Mouse (Mus musculus): ENCODE measurements around the gene Pcdh19.

Gene Pcdh19

DNA sequence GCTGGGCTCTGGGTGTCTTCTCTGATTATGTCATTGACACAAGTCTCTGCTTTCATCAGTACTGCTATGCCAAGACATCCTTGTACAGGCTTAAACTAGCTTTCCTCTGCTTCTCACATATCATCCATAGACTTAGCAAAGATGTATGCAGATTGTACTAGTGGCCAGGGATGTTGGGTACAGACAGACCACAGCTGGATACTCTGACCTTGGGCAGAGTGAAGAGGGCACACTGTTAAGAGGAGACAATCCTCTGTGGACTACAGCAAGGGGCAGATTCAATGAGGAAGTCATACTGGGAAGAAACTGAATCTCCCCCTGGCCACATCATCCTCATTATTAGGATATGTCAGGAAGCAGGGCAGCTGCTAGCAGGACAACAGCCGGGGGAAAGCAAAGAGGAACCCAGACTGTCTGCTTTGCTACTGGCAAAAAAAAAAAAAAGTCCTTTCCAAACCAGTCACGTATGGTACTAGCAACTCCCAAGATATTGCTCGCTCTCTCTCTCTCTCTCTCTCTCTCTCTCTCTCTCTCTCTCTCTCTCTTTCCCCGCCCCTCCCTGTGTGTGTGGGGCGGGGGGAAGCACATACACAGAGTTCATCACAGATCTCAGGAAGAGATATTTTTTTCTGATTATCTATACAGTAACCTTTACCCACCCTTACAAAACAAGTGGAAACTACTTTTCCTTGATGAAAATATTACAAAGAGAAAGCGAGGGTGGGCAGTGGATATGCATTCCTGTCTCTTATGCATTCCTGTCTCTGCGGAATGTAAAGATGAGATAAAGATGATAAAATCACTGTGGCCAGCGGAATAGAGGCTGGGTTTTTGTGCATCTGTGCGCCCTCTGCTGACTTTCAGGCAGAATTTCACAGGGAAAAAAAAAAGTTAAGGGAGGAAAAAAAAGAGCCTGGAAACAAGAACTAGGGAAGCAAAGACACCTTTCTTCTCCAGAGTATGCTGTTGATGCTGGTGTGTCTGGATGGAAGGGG lies 31.2 kb downstream of the Pcdh19 start:
- DNase-seq (ENCODE audit: inconsistent ontology term) = peak; percentile 34

DNA sequence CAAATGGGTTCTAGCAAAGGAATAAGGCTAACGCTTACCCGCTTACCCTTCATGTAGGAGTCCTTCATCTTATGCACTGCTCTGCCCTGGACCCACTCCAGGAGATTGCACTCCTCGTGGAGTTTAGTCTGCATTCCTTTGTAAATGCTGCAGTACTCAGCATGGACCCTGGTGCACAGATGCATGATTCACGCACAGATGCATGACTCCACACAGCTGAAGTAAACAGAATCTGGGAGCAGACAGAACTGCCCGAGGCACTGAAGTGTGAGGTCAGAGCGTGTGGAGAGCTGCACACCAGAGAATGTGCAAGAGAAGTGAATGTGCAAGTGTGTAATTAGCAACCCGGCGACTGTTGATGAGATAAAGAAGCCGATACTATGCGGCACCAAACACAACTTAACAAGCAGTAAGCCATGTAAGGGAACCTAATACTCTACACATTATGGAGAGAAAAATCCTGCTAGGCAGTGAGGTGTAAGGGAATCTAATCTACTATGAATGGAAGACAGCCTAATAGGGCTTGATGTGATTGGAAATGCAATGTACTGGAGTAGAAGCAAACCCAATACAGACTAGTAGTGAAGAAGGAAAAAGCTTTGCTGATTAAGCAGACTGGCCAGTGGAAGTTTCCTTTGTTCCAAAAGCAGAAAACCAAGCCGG lies 32.8 kb downstream of the Pcdh19 start:
- DNase-seq (ENCODE audit: inconsistent ontology term) = peak; percentile 61

DNA sequence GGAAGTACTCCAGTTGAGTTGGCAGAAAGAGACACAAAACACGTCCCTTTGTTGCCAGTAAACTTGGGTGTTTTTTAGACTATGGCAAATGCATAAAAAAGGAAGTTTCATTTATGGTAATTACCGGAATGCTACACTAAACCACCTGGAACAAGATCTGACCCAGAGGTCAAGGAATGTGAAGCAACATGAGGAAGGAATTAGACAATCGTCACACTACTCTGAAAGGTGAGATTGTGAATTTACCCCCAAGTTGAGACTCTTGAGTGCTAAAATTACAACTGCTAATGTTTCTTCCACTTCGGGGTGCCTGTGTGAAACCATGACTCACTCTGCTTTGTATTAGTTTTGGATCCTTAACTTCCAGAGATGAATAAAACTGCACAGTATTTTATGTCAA lies 33.6 kb downstream of the Pcdh19 start:
- DNase-seq (ENCODE audit: inconsistent ontology term) = no peak

DNA sequence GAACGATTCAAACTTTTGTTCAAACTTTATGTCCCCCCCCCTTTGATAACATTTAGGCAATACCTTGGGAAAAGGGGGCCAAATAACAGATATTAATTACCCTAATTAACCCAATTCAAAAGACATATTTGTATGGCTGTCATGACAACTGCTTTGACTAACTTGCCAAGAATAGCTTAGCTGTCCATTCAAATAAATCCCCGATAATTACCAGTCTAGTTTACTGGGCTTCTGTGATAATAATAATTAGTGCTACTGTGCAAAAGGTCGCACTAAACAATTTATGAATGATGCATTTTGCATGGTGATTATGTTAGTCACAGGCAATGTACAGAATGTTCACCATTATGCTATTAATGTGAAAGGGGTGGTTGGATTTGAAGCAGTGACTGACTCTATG lies 35.7 kb downstream of the Pcdh19 start:
- DNase-seq (ENCODE audit: inconsistent ontology term) = peak; percentile 40

DNA sequence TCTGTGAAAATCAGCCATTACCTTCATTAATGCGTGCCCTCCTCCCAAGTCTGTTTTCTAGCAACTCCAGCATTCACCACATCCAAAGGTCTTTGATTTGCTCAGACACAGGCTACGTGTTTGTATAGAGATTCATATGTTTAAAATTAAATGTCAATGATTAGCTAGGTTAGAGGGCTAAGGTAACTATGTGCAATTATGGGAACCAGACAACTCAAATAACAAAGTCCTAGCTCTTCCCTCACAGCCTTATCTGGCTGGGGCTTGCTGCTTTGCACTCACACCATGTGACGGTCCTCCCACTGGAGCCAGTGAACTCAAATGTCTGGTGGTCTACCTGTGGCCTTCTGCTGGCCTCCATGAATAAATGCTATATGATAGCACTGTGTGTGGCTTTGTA lies 38.4 kb downstream of the Pcdh19 start:
- no peak for DNase-seq (ENCODE audit: inconsistent ontology term)

DNA sequence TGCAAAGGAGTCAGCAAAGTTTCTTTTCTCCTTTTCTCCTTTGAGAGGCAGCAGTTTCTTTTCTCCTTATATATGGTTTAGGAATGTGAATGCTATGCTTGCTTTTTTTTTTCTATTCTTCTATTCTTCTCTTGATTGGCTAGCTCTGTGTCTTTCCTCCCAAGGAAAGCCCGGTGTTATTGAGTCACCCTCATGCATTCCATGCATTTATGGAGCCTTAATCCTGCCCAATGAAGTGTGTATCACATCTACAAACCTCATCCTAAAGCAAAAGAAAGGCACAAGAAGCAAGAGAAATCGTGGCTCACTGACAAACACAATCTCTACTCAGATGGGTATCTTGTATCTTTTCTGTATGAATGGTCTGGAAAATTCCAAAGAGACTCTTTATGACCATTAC lies 41.0 kb downstream of the Pcdh19 start:
- no peak for DNase-seq (ENCODE audit: inconsistent ontology term)

DNA sequence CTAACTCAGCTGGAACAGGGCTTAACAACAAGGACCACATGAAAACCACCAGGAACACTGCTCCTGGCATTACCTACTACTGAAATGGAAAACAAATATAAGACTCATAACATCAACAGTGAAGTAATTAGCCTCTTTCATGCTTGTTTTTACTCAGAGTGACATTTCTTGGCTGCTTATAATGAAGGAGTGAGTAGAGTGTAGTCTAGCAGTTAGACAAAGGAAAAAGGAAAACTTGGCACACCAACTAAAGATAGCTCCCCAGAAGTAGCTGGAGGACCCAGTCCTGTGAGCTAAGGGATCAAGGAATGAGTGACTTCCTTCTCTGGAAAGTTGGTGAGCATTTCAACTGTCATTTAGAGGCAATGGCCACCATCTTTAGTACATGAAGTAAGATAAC lies 49.3 kb downstream of the Pcdh19 start:
- DNase-seq (ENCODE audit: inconsistent ontology term) = no peak

DNA sequence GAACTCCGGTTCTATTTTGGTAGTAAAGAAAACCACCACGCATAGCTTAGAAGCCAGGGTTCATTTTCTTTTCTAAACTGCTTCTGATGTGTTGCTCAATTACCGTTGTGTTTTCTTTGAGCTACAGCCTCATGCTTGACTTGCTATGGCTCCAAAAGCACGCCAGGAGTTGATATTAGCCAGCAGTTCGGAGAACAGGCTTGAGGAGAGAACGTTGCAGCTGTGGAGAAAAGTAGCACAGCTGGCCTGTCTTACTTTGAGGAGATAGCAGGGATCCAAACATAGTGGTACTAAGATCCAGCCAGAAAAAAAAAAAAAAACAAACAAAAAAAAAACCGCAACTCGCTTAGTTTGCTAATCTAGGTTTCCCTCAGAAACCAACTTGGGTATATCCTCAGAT lies 59.2 kb downstream of the Pcdh19 start:
- no peak for DNase-seq (ENCODE audit: inconsistent ontology term)

DNA sequence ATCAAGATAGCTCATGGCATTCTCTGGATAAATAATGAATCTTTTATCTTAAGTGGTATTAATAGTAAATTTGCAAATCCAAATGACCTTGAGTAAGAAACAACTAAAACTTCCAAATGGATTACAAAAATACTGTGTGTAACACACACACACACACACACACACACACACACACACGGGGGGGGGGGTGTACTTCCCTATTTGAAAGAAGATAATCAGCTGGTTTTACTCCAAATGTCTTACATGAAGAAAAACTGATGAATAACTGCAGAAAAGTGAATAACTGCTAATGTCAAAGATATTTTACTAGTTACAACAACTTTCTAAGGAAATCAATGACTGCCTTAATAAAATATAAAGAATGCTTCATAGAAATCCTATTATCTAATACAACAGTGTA lies 70.6 kb downstream of the Pcdh19 start:
- DNase-seq (ENCODE audit: inconsistent ontology term) = no peak

DNA sequence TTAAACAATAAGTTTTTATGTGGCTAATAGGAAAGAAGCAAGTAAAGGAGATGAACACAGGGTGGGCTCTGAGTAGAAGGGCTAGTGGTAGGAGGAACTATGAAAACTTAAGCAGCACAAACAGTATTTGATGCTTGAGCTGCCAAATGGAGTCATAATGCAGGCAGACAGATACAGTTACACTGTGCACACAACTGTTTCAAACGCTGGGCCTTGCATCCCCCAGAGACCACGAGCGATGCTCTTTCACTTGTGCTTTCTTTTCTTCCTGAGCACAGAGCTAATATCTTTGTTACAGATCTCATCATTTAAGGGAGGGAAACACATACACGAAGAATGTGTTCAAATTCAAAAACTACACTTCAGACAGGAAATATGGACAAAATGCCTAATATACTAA lies 83.0 kb downstream of the Pcdh19 start:
- DNase-seq (ENCODE audit: inconsistent ontology term) = no peak

DNA sequence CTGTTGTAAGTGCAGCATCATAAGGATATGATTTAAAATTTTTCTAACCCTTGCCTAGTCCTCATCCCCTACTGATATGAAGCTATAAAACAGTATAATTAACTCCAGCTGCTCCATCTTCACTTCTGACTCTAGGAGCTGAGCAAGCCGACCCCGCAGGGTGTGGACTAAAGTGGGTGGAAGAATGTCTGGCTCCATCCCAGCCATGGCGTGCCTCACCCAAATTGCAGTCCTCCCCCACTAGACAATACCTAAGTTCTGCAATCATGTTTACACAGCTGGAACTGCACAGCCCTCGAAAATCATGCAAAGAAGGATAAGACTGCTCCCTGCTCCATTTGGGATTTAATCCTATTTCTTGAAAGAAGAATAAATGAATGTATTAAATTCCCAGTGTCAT lies 84.5 kb downstream of the Pcdh19 start:
- peak; percentile 25 for DNase-seq (ENCODE audit: inconsistent ontology term)

DNA sequence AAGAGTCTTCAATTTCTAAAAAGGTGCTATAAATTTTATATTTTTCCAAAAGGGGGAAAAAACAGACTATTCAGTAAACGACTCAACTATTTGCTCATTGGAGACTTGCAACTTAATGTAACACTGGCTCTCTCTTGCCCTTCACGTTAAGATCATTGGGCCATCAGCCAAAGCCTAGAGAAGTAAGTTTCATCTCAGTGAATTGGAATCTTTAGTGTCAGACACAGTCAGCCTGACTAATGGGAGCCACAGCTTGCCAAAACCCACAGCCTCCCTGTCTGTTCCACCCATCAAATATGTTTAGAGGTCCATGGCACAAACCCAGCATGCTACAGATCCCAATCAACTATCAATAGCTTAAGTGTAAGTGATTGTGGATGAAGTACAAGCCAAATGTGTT lies 86.7 kb downstream of the Pcdh19 start:
- DNase-seq (ENCODE audit: inconsistent ontology term) = peak; percentile 82

DNA sequence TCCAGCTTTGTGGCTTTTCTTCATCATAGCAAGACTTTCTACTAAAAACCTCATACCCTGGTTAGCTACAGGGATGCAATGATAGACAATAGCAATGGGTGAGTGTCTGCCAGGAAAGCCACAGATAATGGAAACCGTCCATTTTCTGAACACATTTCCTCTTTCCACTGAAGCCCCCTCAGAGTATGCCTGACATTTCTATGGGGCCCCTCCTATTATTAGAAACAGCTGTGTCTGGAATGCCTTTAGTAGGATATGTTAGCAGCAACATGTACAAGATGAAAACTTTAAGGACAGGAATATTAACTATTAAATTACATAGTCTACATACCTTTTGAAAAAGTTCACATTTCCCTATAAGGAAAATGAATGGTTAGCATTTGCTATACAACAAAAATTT lies 87.1 kb downstream of the Pcdh19 start:
- peak; percentile 58 for DNase-seq (ENCODE audit: inconsistent ontology term)

DNA sequence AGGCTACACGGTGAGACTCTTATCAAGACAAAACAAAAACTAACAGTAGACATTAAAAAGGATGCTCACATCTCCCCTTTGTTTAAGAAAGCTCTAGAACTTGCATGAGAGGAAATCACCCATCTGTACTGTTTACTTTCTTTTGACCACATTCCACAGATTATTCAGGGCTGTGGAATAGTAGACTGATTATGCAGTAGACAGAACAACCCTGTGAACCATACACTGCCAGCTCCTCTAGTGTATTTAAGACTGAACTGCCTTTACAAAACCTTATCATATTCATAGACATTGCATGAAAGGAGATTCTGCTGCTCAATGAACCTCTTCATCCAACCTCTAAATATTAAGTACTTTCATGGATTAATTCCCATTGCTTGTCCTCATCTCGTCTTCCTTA lies 87.6 kb downstream of the Pcdh19 start:
- peak; percentile 57 for DNase-seq (ENCODE audit: inconsistent ontology term)

DNA sequence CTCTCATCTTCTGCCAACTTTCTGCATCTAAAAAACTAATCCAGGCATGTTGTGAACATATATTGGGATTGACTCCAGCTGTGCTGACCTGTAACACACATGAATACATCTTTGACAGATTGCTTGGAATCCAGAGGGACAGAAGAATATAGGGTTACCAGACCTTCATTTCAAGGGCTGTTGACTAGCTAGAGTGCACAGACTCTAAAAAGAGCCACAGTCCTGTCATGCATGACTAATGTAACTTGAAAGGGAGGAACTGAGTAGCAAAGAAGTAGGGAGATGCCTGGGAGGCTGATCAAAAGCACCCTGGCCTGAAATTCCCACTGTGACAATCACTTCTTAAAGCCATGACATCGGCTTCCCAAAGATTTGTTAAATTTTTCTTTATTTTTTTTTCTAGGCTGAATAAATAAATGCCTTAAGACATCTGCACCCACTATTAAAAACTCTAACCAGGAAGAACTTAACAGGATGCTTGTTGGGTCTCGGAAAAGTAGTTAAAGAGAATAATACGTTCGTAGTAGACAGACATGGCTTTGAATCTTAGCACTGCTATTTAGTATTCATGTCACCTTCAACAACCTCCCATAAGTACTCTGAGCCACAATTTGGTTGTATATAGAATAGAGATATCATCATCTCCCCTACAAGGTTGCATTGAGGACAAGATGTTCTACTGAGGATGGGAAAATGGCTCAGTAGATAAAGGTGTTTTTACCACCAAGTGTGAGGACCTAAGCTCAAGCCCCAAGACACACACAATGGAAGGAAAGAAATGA lies 113.0 kb downstream of the Pcdh19 start:
- peak; percentile 56 for DNase-seq (ENCODE audit: inconsistent ontology term)

DNA sequence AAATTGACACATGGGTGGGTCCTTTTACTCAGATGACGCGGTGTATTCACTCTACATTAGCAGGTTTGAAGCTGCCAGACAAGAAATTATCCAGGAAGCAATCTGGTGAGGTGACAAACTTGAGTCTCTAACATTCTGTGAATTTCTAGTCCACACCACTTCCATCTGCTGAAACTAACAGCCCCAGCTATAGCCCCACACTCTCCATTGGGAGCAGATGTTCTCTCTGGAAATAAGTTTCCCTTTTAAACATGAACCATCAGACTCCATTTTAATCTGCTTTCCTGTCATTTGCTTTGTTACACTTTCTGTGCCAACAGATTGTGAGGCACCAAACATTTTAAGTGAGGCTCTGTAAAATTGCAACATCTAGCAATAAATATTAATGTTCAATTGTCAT lies 123.4 kb downstream of the Pcdh19 start:
- no peak for DNase-seq (ENCODE audit: inconsistent ontology term)
